Mouse (Mus musculus) lung, embryonic 15.5 days (tissue): ENCODE results near the gene Ilvbl. TPM values are rescaled to one million over a fixed set of nuclear protein-coding genes. Genes with fewer than 3 reads are reported as not detected.
"Not testable (repeated sequence)": the region's sequence is repeated elsewhere in the genome, so short reads cannot be mapped to it uniquely, and the experiment has no call there.

Experiments used
- ATAC-seq: fragments of 200-750 bp; cut with Nextera tagmentation; 2 replicates; pipeline ENCODE4 v1.8.0; 2017; ENCODE audit warnings: moderate number of reproducible peaks, borderline replicate concordance; ENCODE audit not compliant: low FRiP score, low TSS enrichment; ENCODE audit errors: extremely low read depth
- H3K27ac ChIP-seq: fragments of 300-500 bp; sonication (generic); 2 replicates; pipeline ENCODE4 v1.5.1; 2015; ENCODE audit warnings: moderate library complexity, mild to moderate bottlenecking, inconsistent platforms
- H3K27me3 ChIP-seq: fragments of 300-500 bp; sonication (generic); 2 replicates; pipeline ENCODE4 v1.6.1; 2015; ENCODE audit warnings: inconsistent platforms
- H3K36me3 ChIP-seq: fragments of 300-500 bp; sonication (generic); 2 replicates; pipeline ENCODE4 v1.6.1; 2015; ENCODE audit warnings: inconsistent platforms
- H3K4me1 ChIP-seq: fragments of 300-500 bp; sonication (generic); 2 replicates; pipeline ENCODE4 v1.6.1; 2015; ENCODE audit warnings: inconsistent platforms
- H3K4me2 ChIP-seq: fragments of 300-500 bp; sonication (generic); 2 replicates; pipeline ENCODE4 v1.6.1; 2015; ENCODE audit warnings: inconsistent platforms, mild to moderate bottlenecking, moderate library complexity
- H3K4me3 ChIP-seq: fragments of 300-500 bp; sonication (generic); 2 replicates; pipeline ENCODE4 v1.5.1; 2015; ENCODE audit warnings: mild to moderate bottlenecking, inconsistent platforms
- H3K9ac ChIP-seq: fragments of 300-500 bp; sonication (generic); 2 replicates; pipeline ENCODE4 v1.6.1; 2015; ENCODE audit warnings: inconsistent platforms
- H3K9me3 ChIP-seq: fragments of 300-500 bp; sonication (generic); 2 replicates; pipeline ENCODE4 v1.6.1; 2016; ENCODE audit warnings: inconsistent platforms
- WGBS: fragments of 180-500 bp; shearing (Covaris S2); methylation state at CpG from one replicate; pipeline ENCODE4 v1.1.7; 2015; 5-methylcytosine and 5-hydroxymethylcytosine counted together
- polyA plus RNA-seq: library from polyadenylated mRNA; unstranded; fragments of >200 nt; fragmentation: Nextera tagmentation; extraction: Ambion mirVana; gene quantifications from 2 replicates; pipeline ENCODE4 v1.2.1, GENCODE M21; 2015

The Ilvbl gene
- polyA plus RNA-seq, 1 experiment from 2014 or later, result 52.2 TPM

DNA sequence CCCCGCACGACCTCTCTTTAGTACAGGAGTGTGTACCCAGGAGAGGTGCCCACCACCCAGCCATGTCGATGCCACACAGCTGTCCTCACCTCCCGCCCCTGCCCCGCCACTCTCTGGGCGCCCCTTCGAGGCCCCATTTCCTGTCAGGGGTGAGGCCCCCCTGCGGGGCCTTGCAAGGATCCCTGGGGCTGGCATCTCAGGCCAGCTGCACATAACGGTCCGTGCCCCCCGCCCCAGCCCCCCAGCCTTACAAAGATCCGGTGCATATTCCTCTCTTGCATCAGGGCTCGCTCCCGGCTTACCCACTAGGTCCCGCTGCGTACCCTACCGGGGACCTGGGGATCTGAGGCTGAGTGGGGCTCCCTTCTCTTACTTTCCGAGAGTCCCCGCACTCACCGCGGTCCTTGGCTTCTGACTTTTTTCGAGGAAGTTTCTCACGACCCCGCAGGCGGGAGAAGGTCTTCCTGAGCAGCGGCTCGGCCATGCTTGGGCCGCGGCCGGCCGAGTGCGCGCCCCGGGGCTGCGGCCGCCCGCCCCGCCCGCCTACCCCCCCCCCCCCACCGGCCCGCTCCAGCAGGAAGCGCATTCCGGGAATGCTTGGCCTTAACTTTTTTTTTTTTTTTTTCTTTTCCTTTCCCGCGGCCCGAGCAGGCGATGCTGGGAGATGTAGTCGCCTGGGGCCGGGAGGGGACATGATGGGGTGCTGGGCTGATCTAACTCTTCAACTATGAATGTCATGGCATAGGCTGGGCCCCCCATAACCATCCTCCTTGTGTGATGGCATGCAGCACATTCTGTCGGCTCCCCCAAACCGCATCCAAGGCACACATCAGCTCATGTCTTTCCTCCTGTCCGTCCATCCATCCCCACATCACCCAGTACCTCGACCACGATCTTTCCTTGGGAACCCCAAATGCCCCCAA lies 17.5 kb downstream of the Ilvbl start, which contains the start of gene Syde1:
Gene Syde1 (minus strand): TSS at position 559 of the 923 bp plus-strand sequence.
- Histone ChIP-seq H3K4me2 (peak within 1 kb of the TSS; percentile 62), H3K9me3 (no peaks in the 10 kb centered on the region), H3K4me3 (peak within 1 kb of the TSS; percentile 89), H3K27me3 (no peaks in the 10 kb centered on the region), H3K4me1 (peaks cover 16% of the 10 kb centered on the region), H3K9ac (peak within 1 kb of the TSS; percentile 92), H3K27ac (peak within 1 kb of the TSS; percentile 93), H3K36me3 (peaks cover 31% of the 10 kb centered on the region)
- ATAC-seq, result peak; percentile 79
- WGBS, result 3% methylated on average over 45 of the region's 54 CpGs

DNA sequence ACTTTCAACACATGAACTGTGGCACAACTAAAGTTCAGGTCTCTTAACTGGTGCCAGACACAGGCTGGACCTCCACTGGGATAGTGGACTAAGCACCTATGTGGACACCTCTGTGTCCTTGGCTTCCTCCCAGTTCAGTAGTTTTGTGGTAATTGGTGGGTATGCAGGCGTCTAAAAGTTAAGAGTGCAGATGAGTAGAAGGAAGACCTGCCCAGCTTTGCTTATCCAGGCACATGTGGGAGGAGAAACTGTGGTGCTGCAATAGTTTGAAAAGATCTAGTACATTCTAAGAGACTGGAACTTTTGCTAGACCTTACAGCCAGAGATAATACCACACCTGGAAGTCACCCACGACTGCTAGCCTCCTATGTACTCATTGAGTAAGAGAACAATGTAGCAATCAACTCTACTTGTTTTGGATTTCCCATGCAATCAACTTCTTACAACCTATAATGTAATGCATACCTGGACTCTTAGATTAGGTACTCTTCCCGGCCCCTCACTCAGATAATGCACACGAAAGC lies 18.8 kb downstream of the Ilvbl start:
- Histone ChIP-seq H3K4me3 (no peak overlapping the region), H3K27me3 (no peaks in the 10 kb centered on the region), H3K9me3 (no peaks in the 10 kb centered on the region), H3K9ac (no peak overlapping the region), H3K36me3 (peaks cover 19% of the 10 kb centered on the region), H3K4me1 (peaks cover 16% of the 10 kb centered on the region), H3K4me2 (no peak overlapping the region), H3K27ac (no peak overlapping the region)
- WGBS, result 84% methylated on average over 4 of the region's 4 CpGs
- ATAC-seq, result no peak

DNA sequence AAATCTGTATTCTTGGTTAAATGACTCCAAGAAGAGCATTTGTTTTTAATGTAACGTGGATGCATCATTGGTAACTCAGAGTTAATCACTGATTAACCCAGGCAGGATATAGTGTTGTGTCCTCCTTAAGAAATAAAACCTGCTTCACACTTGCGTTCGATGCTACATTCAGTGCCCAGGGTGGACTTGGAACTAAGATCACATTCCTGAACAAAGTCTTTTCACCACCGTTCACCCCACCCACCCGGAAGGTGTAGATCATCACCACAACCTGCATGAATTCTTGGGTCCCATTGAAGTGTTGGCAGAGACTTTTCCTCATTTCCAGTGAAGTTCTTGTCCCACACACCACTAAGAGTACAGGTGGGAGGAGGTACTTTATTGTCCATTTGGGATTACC lies 19.6 kb downstream of the Ilvbl start:
- Histone ChIP-seq H3K4me3 (no peak overlapping the region), H3K27me3 (no peaks in the 10 kb centered on the region), H3K36me3 (peaks cover 13% of the 10 kb centered on the region), H3K9me3 (no peaks in the 10 kb centered on the region), H3K4me2 (no peak overlapping the region), H3K27ac (no peak overlapping the region), H3K4me1 (peaks cover 16% of the 10 kb centered on the region), H3K9ac (no peak overlapping the region)
- 91% methylated on average over 5 of the region's 5 CpGs for WGBS
- no peak for ATAC-seq

DNA sequence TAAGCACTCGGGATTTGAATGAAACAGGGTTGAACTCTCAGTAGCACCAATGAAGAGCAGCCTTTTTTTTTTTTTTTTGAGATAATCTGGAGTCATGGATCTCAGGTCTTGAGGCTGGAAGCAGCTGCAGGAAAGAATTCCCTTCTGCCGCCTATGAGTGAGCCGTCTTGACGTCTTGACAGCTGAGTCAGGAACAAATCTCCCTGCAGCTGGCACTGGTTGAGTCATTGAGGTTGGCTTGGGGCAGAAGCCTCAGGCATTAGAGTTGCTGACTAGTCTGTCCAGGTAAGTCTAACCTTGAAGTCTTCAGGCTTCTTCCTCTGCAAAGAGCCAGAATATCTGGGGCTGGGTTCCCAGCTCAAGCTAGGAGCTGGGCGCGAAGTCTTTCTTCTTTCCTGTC lies 20.0 kb downstream of the Ilvbl start:
- no peaks in the 10 kb centered on the region for H3K27me3 ChIP-seq
- peaks cover 16% of the 10 kb centered on the region for H3K4me1 ChIP-seq
- H3K36me3 ChIP-seq, result peaks cover 8% of the 10 kb centered on the region
- no peak for ATAC-seq
- H3K9me3 ChIP-seq, result no peaks in the 10 kb centered on the region
- no peak overlapping the region for H3K4me2 ChIP-seq
- no peak overlapping the region for H3K4me3 ChIP-seq
- H3K9ac ChIP-seq, result no peak overlapping the region
- no peak overlapping the region for H3K27ac ChIP-seq
- 70% methylated on average over 6 of the region's 6 CpGs for WGBS

DNA sequence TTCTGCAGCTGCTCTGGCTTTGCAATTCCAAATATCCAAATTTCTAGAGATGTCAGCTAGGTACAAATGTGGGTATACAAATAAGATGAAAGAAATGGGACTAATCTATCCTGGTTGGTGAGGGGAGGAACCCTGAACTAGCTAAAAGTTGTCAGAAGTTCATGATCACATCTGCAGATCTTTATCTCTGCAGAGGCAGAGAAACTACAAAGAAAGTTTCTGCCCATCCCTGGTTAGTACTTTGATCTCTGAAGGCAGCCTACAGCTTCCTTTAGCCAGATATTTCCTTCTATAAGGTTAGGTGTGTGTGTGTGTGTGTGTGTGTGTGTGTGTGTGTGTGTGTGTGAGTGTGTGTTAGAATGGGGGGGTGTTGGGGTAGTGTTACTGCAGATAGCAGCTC lies 20.4 kb downstream of the Ilvbl start:
- ATAC-seq, result no peak
- Histone ChIP-seq H3K27me3 (no peaks in the 10 kb centered on the region), H3K9ac (no peak overlapping the region), H3K4me3 (no peak overlapping the region), H3K27ac (no peak overlapping the region), H3K9me3 (no peaks in the 10 kb centered on the region), H3K36me3 (peaks cover 4% of the 10 kb centered on the region; the same call in 1 of the 2 replicates), H3K4me2 (no peak overlapping the region), H3K4me1 (peaks cover 16% of the 10 kb centered on the region)

DNA sequence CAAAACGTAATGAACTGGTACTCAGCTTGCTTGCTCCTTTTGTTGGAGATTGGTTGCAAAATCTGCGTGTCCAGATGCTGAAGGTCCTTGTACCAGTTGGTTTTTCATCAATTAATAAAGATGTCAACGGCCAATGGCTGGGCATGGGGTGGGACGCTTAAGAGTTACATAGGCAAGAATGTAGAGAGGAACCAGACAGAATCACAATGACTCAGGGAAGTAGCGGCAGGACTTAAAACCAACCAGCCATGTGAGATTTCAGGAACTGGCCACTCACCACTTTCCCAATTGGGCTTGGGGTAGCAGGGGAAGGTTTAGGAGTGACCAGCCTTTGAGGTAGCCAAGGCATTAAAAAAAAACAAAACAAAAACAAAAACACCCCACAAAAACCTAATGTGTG lies 25.7 kb downstream of the Ilvbl start:
- no peak for ATAC-seq
- Histone ChIP-seq H3K9me3 (no peaks in the 10 kb centered on the region), H3K9ac (no peak overlapping the region), H3K4me2 (no peak overlapping the region), H3K27me3 (no peaks in the 10 kb centered on the region), H3K4me3 (no peak overlapping the region), H3K27ac (no peak overlapping the region), H3K4me1 (no peaks in the 10 kb centered on the region), H3K36me3 (no peaks in the 10 kb centered on the region)
- 87% methylated on average over 5 of the region's 5 CpGs for WGBS

DNA sequence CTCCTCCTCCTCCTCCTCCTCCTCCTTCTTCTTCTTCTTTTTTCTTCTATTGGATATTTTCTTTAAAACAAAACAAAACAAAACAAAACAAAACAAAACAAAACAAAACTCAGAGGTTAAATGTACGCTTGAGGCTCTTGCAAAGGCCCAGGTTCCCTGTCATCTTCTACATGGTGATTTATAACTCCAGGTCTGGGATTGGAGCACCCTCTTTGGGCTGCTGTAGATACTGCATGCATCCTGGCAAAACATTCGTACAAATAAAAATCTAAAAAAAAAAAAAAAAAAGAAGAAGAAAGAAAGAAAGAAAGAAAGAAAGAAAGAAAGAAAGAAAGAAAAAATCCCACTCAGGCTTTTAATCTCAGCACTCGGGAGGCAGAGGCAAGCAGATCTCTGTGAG lies 30.9 kb downstream of the Ilvbl start:
- no peak overlapping the region for H3K4me2 ChIP-seq
- no peaks in the 10 kb centered on the region for H3K4me1 ChIP-seq
- H3K9me3 ChIP-seq, result no peaks in the 10 kb centered on the region
- H3K36me3 ChIP-seq, result no peaks in the 10 kb centered on the region
- WGBS, result 42% methylated on average over 3 of the region's 3 CpGs
- ATAC-seq, result no peak
- no peak overlapping the region for H3K9ac ChIP-seq
- H3K27me3 ChIP-seq, result no peaks in the 10 kb centered on the region
- H3K27ac ChIP-seq, result no peak overlapping the region
- no peak overlapping the region for H3K4me3 ChIP-seq

DNA sequence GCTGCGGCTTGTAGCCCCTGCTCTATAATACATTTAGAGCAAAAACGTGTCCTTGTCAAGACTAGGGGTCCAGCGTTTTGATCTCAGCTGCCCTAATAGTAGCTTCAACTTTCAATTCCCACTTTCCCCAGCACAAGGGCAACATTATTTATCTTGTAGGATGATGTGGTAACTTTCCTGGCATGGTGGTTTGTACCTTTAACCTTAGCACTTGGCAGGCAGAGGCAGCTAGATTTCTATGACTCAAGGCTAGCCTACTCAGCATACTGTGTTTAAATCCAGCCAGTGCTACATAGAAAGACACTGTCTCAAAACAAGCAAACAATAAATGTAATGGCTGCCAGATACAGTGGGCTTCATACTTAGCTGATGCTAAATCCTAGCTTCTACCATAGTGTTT lies 33.5 kb downstream of the Ilvbl start:
- no peaks in the 10 kb centered on the region for H3K9me3 ChIP-seq
- 72% methylated on average over 3 of the region's 3 CpGs for WGBS
- H3K4me3 ChIP-seq, result no peak overlapping the region
- no peaks in the 10 kb centered on the region for H3K27me3 ChIP-seq
- H3K4me2 ChIP-seq, result no peak overlapping the region
- no peaks in the 10 kb centered on the region for H3K4me1 ChIP-seq
- ATAC-seq, result no peak
- H3K36me3 ChIP-seq, result no peaks in the 10 kb centered on the region
- no peak overlapping the region for H3K9ac ChIP-seq
- H3K27ac ChIP-seq, result no peak overlapping the region

DNA sequence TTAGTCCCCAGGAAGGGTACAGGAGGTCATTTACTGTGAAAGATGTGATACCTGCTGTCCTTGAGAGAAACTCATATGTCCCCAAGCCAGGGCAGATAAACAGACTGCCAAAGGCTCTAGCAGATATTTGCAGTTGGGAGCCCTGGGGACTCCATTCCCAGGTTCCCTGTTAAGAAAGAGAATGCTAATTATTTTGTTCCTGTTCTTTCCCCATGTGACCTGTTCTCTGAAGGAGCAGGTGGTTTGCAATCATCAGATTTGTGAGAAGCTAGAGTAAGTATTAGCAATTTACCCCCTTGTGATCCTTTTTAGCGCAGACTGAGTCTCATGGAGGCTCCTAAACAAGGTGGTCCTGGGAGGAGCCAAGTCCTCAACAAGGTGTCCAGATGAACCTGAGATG lies 43.8 kb downstream of the Ilvbl start, which contains the start of gene Olfr1357:
Gene Olfr1357 (minus strand): TSS at position 101 of the 400 bp plus-strand sequence.
- H3K27me3 ChIP-seq, result no peaks in the 10 kb centered on the region
- H3K36me3 ChIP-seq, result no peaks in the 10 kb centered on the region
- H3K4me3 ChIP-seq, result no peak within 1 kb of the TSS
- H3K4me1 ChIP-seq, result no peaks in the 10 kb centered on the region
- H3K27ac ChIP-seq, result no peak within 1 kb of the TSS
- H3K9ac ChIP-seq, result no peak within 1 kb of the TSS
- H3K9me3 ChIP-seq, result no peaks in the 10 kb centered on the region
- 79% methylated on average over 1 of the region's 1 CpGs for WGBS
- H3K4me2 ChIP-seq, result no peak within 1 kb of the TSS
- ATAC-seq, result no peak

DNA sequence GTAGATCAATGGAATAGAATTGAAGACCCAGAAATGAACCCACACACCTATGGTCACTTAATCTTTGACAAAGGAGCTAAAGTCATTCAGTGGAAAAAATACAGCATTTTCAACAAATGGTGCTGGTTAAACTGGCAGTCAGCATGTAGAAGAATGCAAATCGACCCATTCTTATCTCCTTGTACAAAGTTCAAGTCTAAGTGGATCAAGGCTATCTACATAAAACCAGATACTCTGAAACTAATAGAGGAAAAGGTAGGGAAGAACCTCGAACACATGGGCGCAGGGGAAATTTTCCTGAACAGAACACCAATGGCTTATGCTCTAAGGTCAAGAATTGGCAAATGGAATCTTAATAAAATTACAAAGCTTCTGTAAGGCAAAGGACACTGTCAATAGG lies 49.0 kb downstream of the Ilvbl start:
- H3K9ac ChIP-seq, H3K36me3 ChIP-seq, H3K9me3 ChIP-seq, H3K4me3 ChIP-seq, ATAC-seq, H3K27ac ChIP-seq, H3K4me2 ChIP-seq, H3K27me3 ChIP-seq, H3K4me1 ChIP-seq: not testable (repeated sequence)
- 72% methylated on average over 3 of the region's 3 CpGs for WGBS

DNA sequence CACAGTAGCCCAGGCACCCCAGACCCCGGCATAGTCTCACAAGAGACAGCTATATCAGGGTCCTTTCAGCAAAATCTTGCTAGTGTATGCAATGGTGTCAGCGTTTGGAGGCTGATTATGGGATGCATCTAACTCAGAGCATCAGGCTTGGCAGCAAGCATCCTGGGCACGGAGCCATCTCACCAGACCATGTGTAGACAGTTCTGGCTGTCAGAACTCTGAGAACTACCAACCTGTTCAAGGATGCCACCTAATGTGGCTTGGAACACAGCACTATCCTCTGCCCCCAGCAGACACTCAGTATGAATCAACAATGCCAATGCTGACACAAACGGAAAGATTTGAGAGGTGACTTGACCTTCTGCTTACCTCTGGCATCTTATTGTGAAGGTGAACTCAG lies 56.0 kb downstream of the Ilvbl start:
- no peaks in the 10 kb centered on the region for H3K36me3 ChIP-seq
- H3K27me3 ChIP-seq, result no peaks in the 10 kb centered on the region
- 68% methylated on average over 4 of the region's 4 CpGs for WGBS
- no peak overlapping the region for H3K4me2 ChIP-seq
- no peak overlapping the region for H3K9ac ChIP-seq
- H3K27ac ChIP-seq, result no peak overlapping the region
- ATAC-seq, result no peak
- H3K4me1 ChIP-seq, result no peaks in the 10 kb centered on the region
- H3K9me3 ChIP-seq, result no peaks in the 10 kb centered on the region
- no peak overlapping the region for H3K4me3 ChIP-seq

DNA sequence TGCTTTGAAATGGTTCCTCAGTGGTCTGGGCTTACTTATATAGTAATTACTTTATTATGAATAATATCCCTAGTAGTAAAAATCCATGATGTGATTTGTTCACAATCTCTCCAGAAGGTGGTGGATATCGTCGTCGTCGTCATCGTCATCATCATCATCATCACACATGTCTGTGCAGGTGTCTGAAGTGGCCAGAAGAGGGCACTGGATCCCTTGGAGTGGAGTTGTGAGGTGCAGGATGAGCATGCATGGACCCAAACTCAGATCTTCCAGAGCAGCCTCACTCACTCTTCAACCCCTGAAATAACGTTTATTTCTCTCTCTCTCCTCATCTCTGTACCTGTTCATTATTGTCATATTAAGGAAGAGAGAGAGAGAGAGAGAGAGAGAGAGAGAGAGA lies 58.2 kb downstream of the Ilvbl start:
- Histone ChIP-seq H3K27ac (no peak overlapping the region), H3K4me3 (no peak overlapping the region), H3K9ac (no peak overlapping the region), H3K27me3 (no peaks in the 10 kb centered on the region), H3K4me1 (no peaks in the 10 kb centered on the region), H3K36me3 (no peaks in the 10 kb centered on the region), H3K9me3 (no peaks in the 10 kb centered on the region), H3K4me2 (no peak overlapping the region)
- no peak for ATAC-seq
- WGBS, result 12% methylated on average over 6 of the region's 6 CpGs
